Mouse (Mus musculus): Measurements from ENCODE around the gene Hc. TPM values are rescaled to one million over a fixed set of nuclear protein-coding genes. Genes with fewer than 3 reads are reported as not detected.

Gene Hc
- total RNA-seq, 2 experiments from 2014 or later, result 0.37 to 0.45 TPM

DNA sequence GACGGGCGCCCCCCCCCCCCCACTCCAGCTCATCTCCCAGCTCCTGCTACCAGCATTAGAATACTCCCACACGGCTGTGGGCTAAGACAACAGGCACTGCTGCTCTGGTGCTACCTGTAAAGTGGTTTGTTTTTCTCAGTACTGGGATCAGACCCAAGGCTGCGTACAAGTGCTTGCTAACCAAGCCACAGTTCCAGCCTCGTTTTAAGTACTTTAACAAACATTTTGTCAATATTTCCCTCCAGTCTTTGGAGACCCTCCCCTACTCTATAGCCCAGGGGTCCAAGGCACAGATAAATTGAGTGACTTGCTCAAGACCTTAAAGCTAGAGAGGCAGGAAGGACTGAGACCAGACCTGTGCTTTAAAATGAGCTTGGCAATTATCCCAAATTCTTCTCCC, 100.8 kb downstream of the Hc start:
- no peak for DNase-seq (ENCODE audit: extremely low spot score in 1 of 2, low spot score in 2 of 2)

DNA sequence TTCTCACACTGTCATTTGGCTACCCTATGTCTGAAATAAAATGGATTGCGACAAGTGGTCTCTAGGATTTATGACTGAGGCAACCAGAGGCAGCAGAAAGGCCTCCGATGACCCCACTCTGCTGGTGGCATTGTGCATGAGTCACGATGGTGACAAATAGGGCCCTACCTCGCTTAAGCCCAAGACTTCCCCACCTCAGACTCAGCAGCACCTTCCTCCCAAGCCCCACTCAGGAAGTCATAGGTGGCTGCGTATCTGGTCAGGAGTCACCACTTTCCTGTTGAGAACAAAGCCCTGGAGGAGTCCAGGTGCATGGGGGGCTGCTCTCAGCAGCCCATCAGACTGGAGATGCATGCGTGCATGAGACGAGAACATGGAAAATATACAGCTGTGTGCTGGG, 102.7 kb downstream of the Hc start:
- Histone ChIP-seq H3K4me3 (no peak overlapping the region), H3K27ac (no peak overlapping the region)
- intact Hi-C loops (cut with DNase I), result no loop called here
- no peak for DNase-seq (ENCODE audit: extremely low spot score in 1 of 2, low spot score in 2 of 2)
- no peak for TF ChIP-seq CTCF (IDR thresholded peaks at IDR 0.05)

More for the DNA sequence above, 100.8 kb downstream of the Hc start:
- no peak for TF ChIP-seq CTCF (IDR thresholded peaks at IDR 0.05)
- intact Hi-C loops (cut with DNase I), result no loop called here
- no peak overlapping the region for H3K27ac ChIP-seq
- H3K4me3 ChIP-seq, result no peak overlapping the region

DNA sequence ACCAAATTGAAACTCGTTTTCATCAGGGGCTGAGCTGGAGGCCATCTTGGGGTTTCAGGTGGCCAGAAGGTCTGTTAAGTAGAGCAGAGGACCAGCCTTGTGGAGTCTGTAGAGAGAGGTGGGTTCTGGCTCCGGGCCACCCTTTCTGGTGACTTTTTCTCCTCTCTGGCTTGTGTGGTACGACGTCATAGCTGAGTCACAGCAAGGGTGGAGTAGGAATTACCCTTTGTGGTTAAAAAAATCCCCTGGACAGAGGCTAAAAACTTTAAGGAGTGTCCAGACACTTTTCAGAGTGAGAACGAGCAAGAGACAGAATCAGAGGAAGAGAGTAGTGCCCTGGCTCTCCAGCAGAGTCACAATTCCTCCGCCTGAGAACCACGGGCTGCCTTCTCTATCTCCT, 103.2 kb downstream of the Hc start:
- no peak for TF ChIP-seq CTCF (IDR thresholded peaks at IDR 0.05)
- no peak for DNase-seq (ENCODE audit: extremely low spot score in 1 of 2, low spot score in 2 of 2)
- H3K27ac ChIP-seq, result no peak overlapping the region
- no peak overlapping the region for H3K4me3 ChIP-seq
- intact Hi-C loops (cut with DNase I), result no loop called here

DNA sequence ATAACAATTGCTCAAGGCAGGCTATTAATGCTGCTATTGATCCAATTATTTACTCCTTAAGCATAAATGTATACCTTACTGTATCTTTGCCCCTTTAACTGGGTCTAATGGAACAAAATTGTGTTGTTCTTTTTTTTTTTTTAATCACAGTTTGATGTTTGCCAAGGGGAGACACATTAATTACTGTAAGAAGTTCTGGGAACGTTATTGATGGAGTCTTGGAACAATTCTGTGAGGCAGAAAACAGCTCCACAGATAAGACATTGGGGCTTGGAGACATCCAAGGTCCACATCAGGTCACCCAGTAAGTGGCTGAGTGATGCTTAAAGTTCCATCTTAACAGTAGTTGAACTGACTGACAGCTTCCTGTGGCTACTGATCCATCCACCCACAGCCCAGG, 103.8 kb downstream of the Hc start:
- intact Hi-C loops (cut with DNase I), result no loop called here
- Histone ChIP-seq H3K27ac (no peak overlapping the region), H3K4me3 (no peak overlapping the region)
- no peak for DNase-seq (ENCODE audit: extremely low spot score in 1 of 2, low spot score in 2 of 2)
- TF ChIP-seq CTCF (IDR thresholded peaks at IDR 0.05), result no peak

DNA sequence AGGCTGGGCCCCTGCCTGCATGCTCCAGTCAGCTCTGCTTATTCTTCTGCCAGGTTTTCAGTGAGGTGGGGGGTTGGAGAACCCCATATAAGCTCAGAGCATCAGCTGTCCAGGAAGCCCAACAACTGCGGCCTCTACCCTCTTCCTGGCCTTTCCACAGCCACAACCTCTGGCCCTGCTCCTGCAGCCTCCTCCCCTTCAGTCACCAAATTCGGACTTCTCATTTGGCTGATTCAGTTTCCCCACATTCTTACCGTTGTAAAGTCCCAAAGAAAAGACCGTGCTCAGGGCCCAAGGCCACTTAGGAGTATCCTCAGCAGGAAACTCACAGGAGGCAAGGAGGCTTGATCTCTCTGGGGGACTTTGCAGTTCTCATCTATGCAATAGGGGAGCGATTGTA, 104.3 kb downstream of the Hc start:
- DNase-seq (ENCODE audit: extremely low spot score in 1 of 2, low spot score in 2 of 2), result no peak
- no peak overlapping the region for H3K4me3 ChIP-seq
- no peak for TF ChIP-seq CTCF (IDR thresholded peaks at IDR 0.05)
- intact Hi-C loops (cut with DNase I), result no loop called here
- H3K27ac ChIP-seq, result no peak overlapping the region

DNA sequence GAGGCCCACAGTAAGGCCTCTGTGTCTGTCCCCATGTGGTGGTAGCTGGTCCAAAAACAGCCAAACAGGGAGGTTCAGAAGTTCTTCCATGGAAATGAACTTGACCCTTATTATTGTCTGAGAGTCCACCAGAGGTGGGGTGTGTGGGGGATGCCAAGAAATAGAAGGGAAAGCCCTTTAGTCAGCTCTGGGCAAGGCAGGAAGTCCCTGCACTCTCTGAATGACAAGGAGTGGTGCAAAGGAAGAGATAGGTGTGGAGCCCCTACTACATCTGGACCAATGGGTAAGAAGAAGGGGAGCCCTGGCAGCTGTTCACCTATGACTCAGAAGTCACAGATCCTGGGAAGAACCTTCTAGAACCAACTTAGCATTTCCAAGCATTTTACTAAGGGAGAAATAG, 106.9 kb downstream of the Hc start:
- intact Hi-C loops (cut with DNase I), result no loop called here
- no peak for TF ChIP-seq CTCF (IDR thresholded peaks at IDR 0.05)
- H3K27ac ChIP-seq, result no peak overlapping the region
- H3K4me3 ChIP-seq, result no peak overlapping the region
- no peak for DNase-seq (ENCODE audit: extremely low spot score in 1 of 2, low spot score in 2 of 2)

DNA sequence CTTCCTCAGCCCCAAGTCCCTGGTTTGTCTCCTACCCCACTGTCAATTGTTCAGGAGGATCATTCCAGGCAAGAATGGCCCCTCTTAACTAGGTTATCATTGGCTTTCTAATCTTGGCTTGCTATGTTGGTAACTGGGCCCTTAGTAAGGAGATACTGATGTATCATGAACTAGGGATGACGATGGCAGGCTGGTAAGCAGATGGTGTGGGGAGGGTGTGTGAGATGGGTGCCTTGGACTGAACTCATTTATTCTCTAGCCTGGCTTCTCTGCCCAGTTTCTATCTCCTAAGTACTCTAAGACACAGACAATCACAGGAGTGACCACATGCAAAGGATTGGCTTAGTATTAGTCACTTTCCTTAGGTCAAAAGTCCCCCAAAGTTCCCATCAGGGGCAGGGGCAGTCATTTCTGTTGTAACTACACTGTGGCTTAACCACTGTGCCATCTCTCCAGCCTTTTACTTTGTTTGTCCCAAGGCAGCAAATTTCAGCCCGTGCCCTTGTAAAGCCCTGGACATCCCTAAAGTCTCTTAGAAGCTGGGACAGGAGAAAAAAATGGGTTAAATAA, 107.6 kb downstream of the Hc start:
- DNase-seq (ENCODE audit: extremely low spot score in 1 of 2, low spot score in 2 of 2), result no peak
- intact Hi-C loops (cut with DNase I), result no loop called here
- H3K4me3 ChIP-seq, result no peak overlapping the region
- no peak overlapping the region for H3K27ac ChIP-seq
- TF ChIP-seq CTCF (IDR thresholded peaks at IDR 0.05), result no peak

DNA sequence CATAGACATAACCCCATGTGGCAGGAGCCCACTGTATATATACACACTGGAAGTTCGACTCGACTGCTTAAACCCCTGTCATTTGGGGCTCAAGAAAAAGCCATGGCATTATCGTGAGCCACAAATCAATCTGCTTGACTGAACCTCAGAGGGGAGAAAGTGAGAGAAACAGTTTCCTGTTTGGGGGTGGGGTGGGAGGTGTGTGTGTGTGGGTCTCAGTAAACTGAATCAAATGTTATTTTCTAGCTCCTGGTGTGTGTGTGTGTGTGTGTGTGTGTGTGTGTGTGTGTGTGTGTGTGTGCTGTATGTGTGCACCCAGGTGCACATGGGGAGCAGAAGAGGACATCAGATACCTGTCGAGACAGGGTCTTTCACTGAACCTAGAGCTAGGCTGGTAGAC, 108.2 kb downstream of the Hc start:
- no peak overlapping the region for H3K27ac ChIP-seq
- intact Hi-C loops (cut with DNase I), result no loop called here
- DNase-seq (ENCODE audit: extremely low spot score in 1 of 2, low spot score in 2 of 2), result no peak
- H3K4me3 ChIP-seq, result no peak overlapping the region
- no peak for TF ChIP-seq CTCF (IDR thresholded peaks at IDR 0.05)

DNA sequence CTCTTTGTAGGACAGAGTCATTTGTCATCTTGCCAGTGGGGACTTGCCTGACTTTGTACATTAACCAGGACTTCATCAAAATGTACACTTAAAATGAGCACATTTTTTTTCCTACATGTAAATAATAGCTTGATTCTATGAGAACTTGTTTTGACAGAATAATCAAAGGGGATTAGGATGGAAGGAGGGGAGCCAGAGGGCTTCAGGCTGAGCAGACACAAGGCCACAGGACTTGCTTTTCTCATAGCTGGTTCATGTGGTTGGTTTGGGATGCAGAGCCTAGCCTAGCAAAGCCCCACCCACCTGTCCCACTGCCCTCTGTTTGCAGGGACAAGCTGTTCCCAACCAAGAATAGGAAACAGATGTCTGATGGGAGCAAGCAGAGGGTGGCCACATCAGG, 109.8 kb downstream of the Hc start:
- intact Hi-C loops (cut with DNase I), result no loop called here
- no peak for TF ChIP-seq CTCF (IDR thresholded peaks at IDR 0.05)
- DNase-seq (ENCODE audit: extremely low spot score in 1 of 2, low spot score in 2 of 2), result no peak
- Histone ChIP-seq H3K27ac (no peak overlapping the region), H3K4me3 (no peak overlapping the region)

DNA sequence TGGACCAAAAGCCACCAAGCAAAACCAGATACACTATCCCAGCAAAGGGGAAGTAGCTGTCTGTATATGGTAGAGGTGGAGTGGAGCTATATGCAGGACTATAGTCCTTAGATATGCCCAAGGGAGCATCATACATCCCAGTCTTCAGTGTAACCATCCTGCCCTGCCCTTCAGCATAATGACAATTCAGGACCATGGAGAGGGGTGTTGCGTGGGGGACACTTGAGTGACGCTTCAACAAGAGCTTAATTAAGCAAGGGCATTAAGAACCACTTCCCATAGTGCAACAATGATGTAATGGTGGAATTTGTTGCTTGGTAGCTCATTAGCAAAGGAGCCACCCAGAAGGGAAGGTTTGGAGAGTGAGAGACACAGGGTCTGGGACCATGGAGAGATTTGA, 112.6 kb downstream of the Hc start:
- no peak overlapping the region for H3K4me3 ChIP-seq
- H3K27ac ChIP-seq, result no peak overlapping the region
- DNase-seq (ENCODE audit: extremely low spot score in 1 of 2, low spot score in 2 of 2), result no peak
- intact Hi-C loops (cut with DNase I), result no loop called here
- TF ChIP-seq CTCF (IDR thresholded peaks at IDR 0.05), result no peak

DNA sequence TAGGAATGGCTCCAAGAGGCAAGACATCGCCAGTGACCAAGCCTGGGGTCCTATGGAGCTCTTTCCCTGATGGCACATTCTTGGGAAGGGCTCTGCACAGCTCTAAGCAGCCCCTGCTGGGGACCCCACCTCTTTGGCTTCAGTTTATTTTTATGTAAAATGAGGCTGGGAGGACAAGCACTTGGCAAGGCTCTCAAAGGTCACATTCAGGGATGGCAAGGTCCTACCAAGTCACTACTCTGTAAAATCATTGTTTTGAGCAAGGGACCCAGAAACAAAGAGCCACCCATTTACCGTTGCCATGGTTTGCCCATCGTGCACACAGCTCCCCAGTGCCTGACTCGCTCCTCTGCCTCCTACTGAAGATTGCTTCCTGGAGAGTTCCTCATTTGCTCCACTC, 115.2 kb downstream of the Hc start:
- intact Hi-C loops (cut with DNase I), result no loop called here
- no peak for DNase-seq (ENCODE audit: extremely low spot score in 1 of 2, low spot score in 2 of 2)
- Histone ChIP-seq H3K27ac (no peak overlapping the region), H3K4me3 (no peak overlapping the region)
- TF ChIP-seq CTCF (IDR thresholded peaks at IDR 0.05), result no peak

DNA sequence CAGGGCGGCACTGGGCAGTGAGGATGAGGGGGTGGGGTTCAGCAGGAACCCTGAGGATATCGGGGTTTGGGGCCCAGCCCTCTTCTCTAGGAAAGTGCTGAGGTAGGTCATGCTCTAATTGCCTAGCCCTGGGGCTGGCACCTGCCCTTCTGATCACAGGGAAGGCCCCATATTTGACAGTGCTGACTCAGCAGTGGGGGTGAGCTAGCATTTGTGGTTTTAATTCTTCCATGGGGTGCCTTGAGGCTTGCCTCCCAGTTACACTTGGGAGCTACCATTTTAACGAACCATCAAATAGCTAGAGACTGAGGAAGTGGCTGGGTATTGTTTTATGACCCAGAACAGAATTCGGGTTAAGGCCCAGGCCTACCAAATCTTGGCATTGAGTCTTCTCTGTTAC, 115.7 kb downstream of the Hc start:
- TF ChIP-seq CTCF (IDR thresholded peaks at IDR 0.05), result no peak
- Histone ChIP-seq H3K27ac (no peak overlapping the region), H3K4me3 (no peak overlapping the region)
- DNase-seq (ENCODE audit: extremely low spot score in 1 of 2, low spot score in 2 of 2), result no peak
- intact Hi-C loops (cut with DNase I), result no loop called here

DNA sequence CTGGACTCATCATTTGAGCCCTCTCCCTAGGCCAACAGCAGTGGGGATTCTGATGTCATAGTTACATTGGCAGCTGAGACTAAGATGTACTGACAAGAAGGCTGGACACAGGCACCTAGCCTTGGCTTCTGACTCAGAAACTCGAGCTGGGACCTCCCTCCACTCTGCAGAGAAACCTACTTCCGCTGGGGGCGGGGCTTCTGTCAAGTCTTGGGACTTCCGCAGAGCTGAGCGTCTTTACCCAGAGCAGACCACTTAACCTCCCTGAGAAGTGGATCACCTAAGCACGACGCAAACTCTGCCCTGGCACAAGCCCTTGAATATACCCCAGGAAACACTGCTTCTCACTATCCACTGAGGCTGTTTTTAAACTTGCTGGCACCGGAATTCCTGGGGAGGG, 116.5 kb downstream of the Hc start:
- no peak overlapping the region for H3K27ac ChIP-seq
- no peak overlapping the region for H3K4me3 ChIP-seq
- no peak for TF ChIP-seq CTCF (IDR thresholded peaks at IDR 0.05)
- no peak for DNase-seq (ENCODE audit: extremely low spot score in 1 of 2, low spot score in 2 of 2)
- intact Hi-C loops (cut with DNase I), result no loop called here
